Mouse (Mus musculus): ENCODE results near the gene Nod2. TPM values are rescaled to one million over a fixed set of nuclear protein-coding genes. Genes with fewer than 3 reads are reported as not detected.
A peak's percentile ranks its signal among the peaks of the same experiment; 100 is the strongest.

Nod2 gene
- 0.06 and 0.20 TPM in 2 replicates for polyA plus RNA-seq (2015; fragmentation: Nextera tagmentation; extraction: Ambion mirVana)

DNA sequence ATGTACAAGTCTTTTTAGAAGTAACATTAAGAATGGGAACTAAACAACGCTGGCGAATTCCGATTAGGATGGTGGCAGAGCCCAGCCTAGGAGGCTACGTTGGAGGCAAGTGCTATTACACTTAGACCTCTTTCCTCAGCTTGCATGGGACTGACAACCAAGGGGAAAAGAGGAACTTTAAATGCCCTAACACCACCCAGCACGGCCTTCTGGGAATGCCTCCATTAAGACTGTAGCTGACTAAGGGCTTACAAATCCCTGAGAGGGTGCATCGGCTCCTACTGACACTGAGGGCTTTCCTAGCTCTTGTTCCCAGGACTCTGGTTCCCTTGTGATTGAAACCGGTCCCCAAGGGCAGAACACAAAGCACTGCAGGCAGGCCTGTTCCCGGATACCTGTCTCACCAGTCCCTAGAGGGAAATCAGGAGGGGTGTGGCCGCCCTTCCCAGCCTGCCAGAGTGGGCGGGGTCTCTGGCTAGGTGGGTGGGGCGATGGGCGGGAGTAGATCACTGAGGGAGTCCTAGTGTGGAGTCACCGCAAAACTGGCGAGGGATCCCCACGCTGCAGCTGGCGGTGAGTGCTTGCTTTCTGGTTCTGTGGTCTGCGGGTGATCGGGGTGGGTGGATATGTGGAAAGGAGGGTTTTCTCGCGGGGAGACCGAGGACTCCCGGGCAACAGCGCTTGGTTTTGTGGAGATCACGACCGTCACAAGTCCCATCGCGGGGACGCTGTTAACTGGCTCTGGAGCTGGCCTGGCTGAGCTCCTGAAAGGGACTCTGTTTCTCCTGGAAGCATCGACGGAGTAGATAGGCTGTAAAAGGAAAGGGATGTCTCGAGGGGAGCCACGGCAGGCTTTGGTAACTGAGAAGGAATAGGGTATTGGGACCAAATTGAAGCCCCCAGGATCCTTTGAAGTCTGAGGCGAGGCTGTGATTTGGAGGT lies at the start of gene Nod2:
Nod2 (plus strand) TSS at position 479 of the 942 bp plus-strand sequence.
- no peaks in the 10 kb centered on the region for H3K9me3 ChIP-seq (ENCODE audit: control insufficient read depth, low read length)
- 10% methylated on average over 33 of the region's 33 CpGs for WGBS
- H3K4me2 ChIP-seq (ENCODE audit: low read length) = peak within 1 kb of the TSS; percentile 64
- ATAC-seq = peak; percentile 64
- H3K36me3 ChIP-seq (ENCODE audit: control insufficient read depth, insufficient read depth) = no peaks in the 10 kb centered on the region
- no peak within 1 kb of the TSS for H3K27ac ChIP-seq (ENCODE audit: low read length)
- H3K9ac ChIP-seq (replicated peaks; ENCODE audit: low read depth, low read length) = peak within 1 kb of the TSS; percentile 50
- peaks cover 9% of the 10 kb centered on the region for H3K4me1 ChIP-seq (replicated peaks; ENCODE audit: control insufficient read depth, insufficient read depth, low read length)
- peak within 1 kb of the TSS; percentile 37 for H3K4me3 ChIP-seq (replicated peaks; ENCODE audit: low read length)
- no peaks in the 10 kb centered on the region; the same call in 1 of the 2 replicates for H3K27me3 ChIP-seq (replicated peaks; ENCODE audit: control insufficient read depth, insufficient read depth, low read length)

DNA sequence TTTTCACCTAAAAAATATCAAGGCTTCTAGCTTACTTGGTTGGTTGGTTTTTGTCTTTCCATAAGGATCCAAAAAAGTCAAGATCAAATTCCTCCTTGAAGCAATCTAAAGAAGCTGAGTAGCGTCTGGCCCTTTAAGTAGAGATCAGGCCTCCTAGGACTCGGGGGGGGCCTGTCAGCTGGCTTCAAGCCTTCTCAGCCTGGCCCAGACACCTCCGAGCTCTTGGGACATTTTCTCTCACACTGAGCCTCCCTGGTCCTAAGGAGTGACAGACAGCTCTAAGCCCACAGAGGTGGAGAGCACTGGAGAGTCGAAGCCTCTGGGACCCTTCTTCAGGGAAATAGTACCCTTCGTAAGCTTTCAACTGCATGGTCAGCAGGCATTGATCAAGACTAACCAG lies 48.5 kb upstream of the Nod2 start:
- H3K9me3 ChIP-seq (ENCODE audit: control insufficient read depth, low read length) = peaks cover 3% of the 10 kb centered on the region
- H3K9ac ChIP-seq (replicated peaks; ENCODE audit: low read depth, low read length) = no peak overlapping the region
- no peak overlapping the region for H3K27ac ChIP-seq (ENCODE audit: low read length)
- no peak overlapping the region for H3K4me2 ChIP-seq (ENCODE audit: low read length)
- H3K4me1 ChIP-seq (replicated peaks; ENCODE audit: control insufficient read depth, insufficient read depth, low read length) = peaks cover 6% of the 10 kb centered on the region
- 68% methylated on average over 5 of the region's 5 CpGs for WGBS
- no peaks in the 10 kb centered on the region for H3K36me3 ChIP-seq (ENCODE audit: control insufficient read depth, insufficient read depth)
- no peak for ATAC-seq
- no peak overlapping the region for H3K4me3 ChIP-seq (replicated peaks; ENCODE audit: low read length)
- H3K27me3 ChIP-seq (replicated peaks; ENCODE audit: control insufficient read depth, insufficient read depth, low read length) = no peaks in the 10 kb centered on the region

DNA sequence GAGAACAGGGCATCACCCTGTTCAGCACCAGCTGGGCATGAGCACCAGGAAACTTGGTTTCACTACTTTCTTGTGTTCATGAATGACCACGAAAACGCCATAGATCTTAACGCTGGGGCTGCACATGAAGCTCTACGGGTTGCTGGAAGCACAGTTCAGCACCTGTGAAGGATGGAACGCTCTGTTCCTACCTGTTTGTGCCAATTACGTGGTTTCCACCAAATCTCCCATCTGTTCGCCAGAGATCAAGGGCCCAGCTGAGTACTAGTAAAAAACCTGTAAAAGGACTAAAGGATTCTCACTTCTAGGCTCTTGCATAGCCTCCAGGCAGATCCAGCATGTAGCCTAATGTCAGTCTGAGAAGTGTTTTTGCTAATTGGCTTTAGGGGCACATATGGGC lies 47.6 kb upstream of the Nod2 start:
- no peaks in the 10 kb centered on the region for H3K27me3 ChIP-seq (replicated peaks; ENCODE audit: control insufficient read depth, insufficient read depth, low read length)
- H3K4me1 ChIP-seq (replicated peaks; ENCODE audit: control insufficient read depth, insufficient read depth, low read length) = peaks cover 15% of the 10 kb centered on the region
- 69% methylated on average over 7 of the region's 7 CpGs for WGBS
- H3K4me2 ChIP-seq (ENCODE audit: low read length) = no peak overlapping the region
- ATAC-seq = no peak
- no peaks in the 10 kb centered on the region for H3K36me3 ChIP-seq (ENCODE audit: control insufficient read depth, insufficient read depth)
- H3K9me3 ChIP-seq (ENCODE audit: control insufficient read depth, low read length) = peaks cover 3% of the 10 kb centered on the region
- H3K9ac ChIP-seq (replicated peaks; ENCODE audit: low read depth, low read length) = no peak overlapping the region
- no peak overlapping the region for H3K4me3 ChIP-seq (replicated peaks; ENCODE audit: low read length)
- H3K27ac ChIP-seq (ENCODE audit: low read length) = no peak overlapping the region

DNA sequence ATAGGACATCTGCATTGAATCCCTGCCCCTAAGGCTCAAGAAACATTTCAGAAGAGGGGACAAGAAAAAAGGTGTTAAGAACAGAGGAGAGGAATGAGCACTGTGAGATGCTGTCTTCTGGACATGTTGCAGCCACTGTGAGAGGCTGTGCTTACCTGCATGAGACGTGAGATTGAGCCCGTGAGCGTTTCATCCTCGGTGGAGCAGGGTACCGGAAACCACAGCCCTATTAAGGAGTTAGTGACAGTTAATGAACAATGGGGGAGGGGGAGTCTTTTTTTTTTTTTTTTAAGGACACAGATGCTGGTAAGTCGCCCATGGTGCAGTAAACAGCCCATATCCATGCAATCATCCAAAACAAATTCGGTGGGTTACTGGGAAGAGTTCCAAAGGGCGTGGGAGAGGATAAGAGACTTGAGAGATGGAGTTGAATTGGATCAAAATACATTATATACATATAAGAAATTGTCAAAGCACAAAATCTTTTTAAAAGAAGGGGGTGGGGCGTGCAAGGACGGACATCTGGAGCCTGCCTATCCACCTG lies 43.6 kb upstream of the Nod2 start:
- Histone ChIP-seq H3K9ac (replicated peaks; ENCODE audit: low read depth, low read length) (peak overlapping the region; percentile 49), H3K9me3 (ENCODE audit: control insufficient read depth, low read length) (peaks cover 3% of the 10 kb centered on the region), H3K4me2 (ENCODE audit: low read length) (peak overlapping the region; percentile 58), H3K27me3 (replicated peaks; ENCODE audit: control insufficient read depth, insufficient read depth, low read length) (no peaks in the 10 kb centered on the region), H3K36me3 (ENCODE audit: control insufficient read depth, insufficient read depth) (no peaks in the 10 kb centered on the region), H3K4me3 (replicated peaks; ENCODE audit: low read length) (peak overlapping the region; percentile 37), H3K4me1 (replicated peaks; ENCODE audit: control insufficient read depth, insufficient read depth, low read length) (peaks cover 23% of the 10 kb centered on the region), H3K27ac (ENCODE audit: low read length) (peak overlapping the region; percentile 45; the same call in 1 of the 2 replicates)
- WGBS = 4% methylated on average over 10 of the region's 10 CpGs
- peak; percentile 49 for ATAC-seq

DNA sequence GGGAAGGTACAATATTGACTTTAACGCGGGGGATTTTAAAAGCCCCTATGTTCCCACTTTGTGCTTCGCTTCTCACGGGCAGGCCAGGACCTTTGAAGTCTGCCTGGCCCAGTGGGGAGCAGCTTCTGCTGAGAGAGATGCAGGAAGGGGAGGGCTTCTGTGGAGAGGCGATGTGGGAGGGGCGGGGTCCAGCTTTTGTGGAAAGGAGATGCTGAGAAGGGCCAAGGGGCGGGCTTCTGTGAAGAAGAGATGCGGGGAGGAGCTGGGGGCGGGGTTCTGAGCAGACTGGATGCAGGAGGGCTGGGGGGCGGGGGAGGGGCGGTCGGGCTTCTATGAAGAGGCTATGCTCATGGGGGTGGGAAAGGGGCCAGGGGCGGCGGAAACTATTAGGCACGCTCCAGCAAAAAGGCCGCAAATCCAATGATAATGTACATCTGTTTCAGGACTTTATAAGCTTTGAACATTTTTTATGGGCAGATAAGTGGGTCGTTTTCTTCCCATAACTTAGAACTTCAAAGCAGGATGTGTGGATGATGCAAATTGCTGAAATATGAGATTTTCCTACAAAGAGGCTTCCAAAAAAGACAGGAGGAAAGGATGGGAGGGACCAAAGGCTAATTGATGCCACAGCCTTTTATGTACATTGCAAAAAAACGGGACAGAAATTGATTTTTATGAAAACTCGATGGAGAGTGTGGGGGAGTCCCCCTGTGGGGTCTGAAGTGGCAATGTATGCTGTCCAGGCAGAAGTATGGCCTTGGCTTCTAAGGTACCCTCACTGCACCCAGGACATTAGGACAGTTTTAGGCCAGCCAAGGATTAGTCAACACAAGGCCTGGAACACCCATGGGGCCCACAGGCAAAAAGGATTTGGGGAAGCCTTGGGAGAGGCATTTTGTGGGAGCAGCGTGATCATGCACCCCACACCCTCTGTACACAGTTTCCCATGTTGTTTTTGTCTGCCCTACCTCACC lies 42.8 kb upstream of the Nod2 start:
- Histone ChIP-seq H3K4me3 (replicated peaks; ENCODE audit: low read length) (peak overlapping the region; percentile 37), H3K36me3 (ENCODE audit: control insufficient read depth, insufficient read depth) (no peaks in the 10 kb centered on the region), H3K27me3 (replicated peaks; ENCODE audit: control insufficient read depth, insufficient read depth, low read length) (no peaks in the 10 kb centered on the region), H3K4me2 (ENCODE audit: low read length) (peak overlapping the region; percentile 58), H3K27ac (ENCODE audit: low read length) (peak overlapping the region; percentile 45; the same call in 1 of the 2 replicates), H3K4me1 (replicated peaks; ENCODE audit: control insufficient read depth, insufficient read depth, low read length) (peaks cover 23% of the 10 kb centered on the region), H3K9me3 (ENCODE audit: control insufficient read depth, low read length) (peaks cover 3% of the 10 kb centered on the region), H3K9ac (replicated peaks; ENCODE audit: low read depth, low read length) (peak overlapping the region; percentile 49)
- 5% methylated on average over 20 of the region's 20 CpGs for WGBS
- ATAC-seq = peak; percentile 93

DNA sequence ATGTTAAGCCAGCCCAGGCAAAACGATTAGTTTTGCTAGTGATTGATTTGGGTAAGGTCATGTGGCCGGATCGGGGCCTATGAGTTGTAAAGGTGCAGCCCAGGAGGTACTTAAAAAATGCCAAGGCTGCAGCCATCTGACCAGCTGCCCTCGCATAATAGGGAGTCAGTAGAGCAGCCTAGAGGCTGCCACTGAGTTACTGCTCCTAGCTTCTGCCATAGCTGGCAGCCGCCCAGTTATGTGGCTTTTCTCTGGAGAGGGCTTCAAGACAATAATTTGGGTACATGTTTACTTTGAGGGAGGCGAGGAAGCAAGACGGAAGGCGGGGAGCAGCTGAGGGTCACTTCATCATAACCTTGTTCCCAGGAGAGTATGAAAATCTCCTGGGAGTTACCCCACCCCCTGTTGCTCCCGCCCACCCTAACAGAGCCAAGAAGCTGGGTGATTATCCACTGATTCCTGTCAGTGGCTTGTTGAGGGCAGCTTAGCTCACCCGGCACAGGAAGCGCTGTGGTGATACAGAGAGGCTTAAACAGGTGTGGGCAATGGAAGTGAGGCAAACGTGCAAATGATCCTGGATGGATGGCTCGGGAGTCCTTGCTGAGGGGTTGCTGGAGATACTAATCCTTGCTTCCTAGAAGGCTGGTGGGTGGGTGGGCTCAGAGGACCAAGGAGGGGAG lies 41.6 kb upstream of the Nod2 start:
- H3K4me2 ChIP-seq (ENCODE audit: low read length) = no peak overlapping the region
- no peaks in the 10 kb centered on the region for H3K27me3 ChIP-seq (replicated peaks; ENCODE audit: control insufficient read depth, insufficient read depth, low read length)
- H3K9ac ChIP-seq (replicated peaks; ENCODE audit: low read depth, low read length) = no peak overlapping the region
- peaks cover 3% of the 10 kb centered on the region for H3K9me3 ChIP-seq (ENCODE audit: control insufficient read depth, low read length)
- H3K4me1 ChIP-seq (replicated peaks; ENCODE audit: control insufficient read depth, insufficient read depth, low read length) = peaks cover 26% of the 10 kb centered on the region
- no peak overlapping the region for H3K4me3 ChIP-seq (replicated peaks; ENCODE audit: low read length)
- WGBS = 46% methylated on average over 13 of the region's 13 CpGs
- no peaks in the 10 kb centered on the region for H3K36me3 ChIP-seq (ENCODE audit: control insufficient read depth, insufficient read depth)
- no peak overlapping the region for H3K27ac ChIP-seq (ENCODE audit: low read length)
- ATAC-seq = no peak

DNA sequence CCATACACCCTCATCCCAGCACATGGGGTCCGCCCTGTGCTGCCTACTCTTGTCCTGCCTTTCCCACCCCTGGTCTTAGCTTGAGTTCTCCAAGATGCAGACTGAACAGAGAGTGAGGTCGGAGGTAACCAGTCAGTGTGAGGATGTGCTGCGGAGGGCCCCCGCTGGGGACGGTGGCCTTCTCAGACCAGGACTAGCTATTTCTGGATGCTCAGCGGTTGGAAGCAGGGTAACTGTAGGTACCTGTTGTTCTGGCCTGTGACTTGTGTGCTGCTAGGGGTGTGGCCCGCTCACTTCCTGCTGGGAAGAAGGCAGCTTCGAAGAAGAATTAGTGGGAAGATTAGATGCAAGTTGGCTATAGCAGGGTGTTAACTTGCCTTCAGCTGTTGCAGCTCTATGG lies 38.1 kb upstream of the Nod2 start:
- no peak overlapping the region for H3K4me2 ChIP-seq (ENCODE audit: low read length)
- WGBS = 79% methylated on average over 8 of the region's 8 CpGs
- H3K4me1 ChIP-seq (replicated peaks; ENCODE audit: control insufficient read depth, insufficient read depth, low read length) = peaks cover 16% of the 10 kb centered on the region
- no peaks in the 10 kb centered on the region for H3K27me3 ChIP-seq (replicated peaks; ENCODE audit: control insufficient read depth, insufficient read depth, low read length)
- no peak for ATAC-seq
- no peaks in the 10 kb centered on the region for H3K36me3 ChIP-seq (ENCODE audit: control insufficient read depth, insufficient read depth)
- no peak overlapping the region for H3K4me3 ChIP-seq (replicated peaks; ENCODE audit: low read length)
- H3K27ac ChIP-seq (ENCODE audit: low read length) = no peak overlapping the region
- no peaks in the 10 kb centered on the region for H3K9me3 ChIP-seq (ENCODE audit: control insufficient read depth, low read length)
- no peak overlapping the region for H3K9ac ChIP-seq (replicated peaks; ENCODE audit: low read depth, low read length)

DNA sequence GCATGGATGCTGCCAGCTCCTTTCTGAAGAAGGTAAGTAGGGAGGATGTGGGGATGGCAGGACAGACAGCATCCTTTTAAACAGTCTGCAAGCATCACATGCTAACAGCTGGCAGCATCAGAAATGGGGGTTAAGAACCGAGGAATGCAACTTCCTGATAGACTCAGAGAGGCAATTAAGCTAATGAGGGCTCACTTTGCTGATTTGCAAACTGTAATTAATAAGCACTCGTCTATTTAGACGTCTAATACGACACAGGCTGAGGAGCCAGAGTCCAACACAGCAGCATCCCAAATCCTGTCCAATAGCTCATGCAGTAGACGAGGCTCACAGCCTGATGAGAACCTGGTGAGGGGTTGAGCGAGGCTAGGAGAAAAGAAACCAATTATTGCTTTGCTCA lies 36.8 kb upstream of the Nod2 start:
- no peaks in the 10 kb centered on the region for H3K9me3 ChIP-seq (ENCODE audit: control insufficient read depth, low read length)
- H3K9ac ChIP-seq (replicated peaks; ENCODE audit: low read depth, low read length) = no peak overlapping the region
- H3K27ac ChIP-seq (ENCODE audit: low read length) = no peak overlapping the region
- H3K4me2 ChIP-seq (ENCODE audit: low read length) = no peak overlapping the region
- H3K27me3 ChIP-seq (replicated peaks; ENCODE audit: control insufficient read depth, insufficient read depth, low read length) = no peaks in the 10 kb centered on the region
- ATAC-seq = no peak
- peaks cover 7% of the 10 kb centered on the region for H3K4me1 ChIP-seq (replicated peaks; ENCODE audit: control insufficient read depth, insufficient read depth, low read length)
- 15% methylated on average over 6 of the region's 6 CpGs for WGBS
- H3K4me3 ChIP-seq (replicated peaks; ENCODE audit: low read length) = no peak overlapping the region
- no peaks in the 10 kb centered on the region for H3K36me3 ChIP-seq (ENCODE audit: control insufficient read depth, insufficient read depth)
